Mouse (Mus musculus) thymus, adult 2 months (tissue): Measurements from ENCODE around the gene Tfrc. TPM values are rescaled to one million over a fixed set of nuclear protein-coding genes. Genes with fewer than 3 reads are reported as not detected.

Source experiments
- DNase-seq: peaks from one replicate; pipeline ENCODE4 v3.0.0; 2021
- H3K27ac ChIP-seq: fragments of 200-500 bp; 2 replicates; pipeline ENCODE4 v1.5.1; 2012; ENCODE audit warnings: low read length, control low read depth; ENCODE audit not compliant: control insufficient read depth, insufficient read depth
- H3K27me3 ChIP-seq: fragments of 200-500 bp; 2 replicates; pipeline ENCODE4 v1.6.1; 2012; ENCODE audit warnings: mild to moderate bottlenecking, low read length, moderate library complexity, mixed read lengths; ENCODE audit not compliant: control insufficient read depth, insufficient read depth
- H3K36me3 ChIP-seq: fragments of 200-500 bp; 2 replicates; pipeline ENCODE4 v1.6.1; 2012; ENCODE audit warnings: mild to moderate bottlenecking, low read length, moderate library complexity; ENCODE audit not compliant: control insufficient read depth, insufficient read depth
- H3K4me1 ChIP-seq: fragments of 200-500 bp; replicated peaks from 2 replicates; pipeline ENCODE4 v1.6.1; 2012; ENCODE audit warnings: low read length; ENCODE audit not compliant: control insufficient read depth, insufficient read depth
- H3K4me3 ChIP-seq: fragments of 200-500 bp; 2 replicates; pipeline ENCODE4 v1.5.1; 2012; ENCODE audit warnings: mild to moderate bottlenecking, low read length, control low read depth, moderate library complexity; ENCODE audit not compliant: control insufficient read depth, insufficient read depth
- CTCF ChIP-seq: fragments of 200-500 bp; IDR thresholded peaks from 2 replicates; pipeline ENCODE4 v1.5.1; 2012; ENCODE audit warnings: mild to moderate bottlenecking, control low read depth, low read length, moderate library complexity, borderline replicate concordance; ENCODE audit not compliant: control insufficient read depth, poor library complexity, insufficient read depth; ENCODE audit errors: extremely low read depth
- POLR2A ChIP-seq: fragments of 200-500 bp; IDR thresholded peaks from 2 replicates; pipeline ENCODE4 v1.6.1; 2012; ENCODE audit warnings: mild to moderate bottlenecking, low read length, control low read depth, moderate library complexity; ENCODE audit not compliant: control insufficient read depth, poor library complexity, insufficient read depth; ENCODE audit errors: extremely low read depth
- WGBS: fragments of 180-500 bp; shearing (Covaris S2); methylation state at CpG from one replicate; pipeline ENCODE4 v1.1.7; 2018; 5-methylcytosine and 5-hydroxymethylcytosine counted together
- polyA plus RNA-seq: library from polyadenylated mRNA; depleted of rRNA; stranded (reverse); fragments of >200 nt; gene quantifications from 2 replicates; pipeline ENCODE4 v1.2.3, GENCODE M21; 2012

Gene Tfrc
- polyA plus RNA-seq, 1 experiment: 14.2 TPM

- peaks cover 41% of the 10 kb centered on the region for H3K4me1 ChIP-seq
- DNase-seq: no peak
- peak overlapping the region; percentile 88 for H3K4me3 ChIP-seq
- no peaks in the 10 kb centered on the region for H3K36me3 ChIP-seq
- TF ChIP-seq CTCF (no peak), POLR2A (no peak)
- H3K27ac ChIP-seq: no peak overlapping the region
- 84% methylated on average over 9 of the region's 9 CpGs for WGBS
- no peaks in the 10 kb centered on the region for H3K27me3 ChIP-seq
Observed at GRCm38 (mm10) chr16:32646014-32646413, 37.3 kb downstream of the Tfrc start.

- no peak overlapping the region for H3K4me3 ChIP-seq
- H3K36me3 ChIP-seq: no peaks in the 10 kb centered on the region
- TF ChIP-seq CTCF: no peak
- no peak for TF ChIP-seq POLR2A
- H3K4me1 ChIP-seq: peaks cover 44% of the 10 kb centered on the region
- no peak overlapping the region for H3K27ac ChIP-seq
- DNase-seq: no peak
- no peaks in the 10 kb centered on the region for H3K27me3 ChIP-seq
Observed at GRCm38 (mm10) chr16:32647712-32648111, 39.0 kb downstream of the Tfrc start.

GRCm38 (mm10) chr16:32650461-32650860 is 41.7 kb downstream of the Tfrc start:
- no peak for DNase-seq
- no peak overlapping the region for H3K4me3 ChIP-seq
- no peaks in the 10 kb centered on the region for H3K36me3 ChIP-seq
- no peak for TF ChIP-seq CTCF
- no peak for TF ChIP-seq POLR2A
- H3K4me1 ChIP-seq: peaks cover 43% of the 10 kb centered on the region
- no peaks in the 10 kb centered on the region for H3K27me3 ChIP-seq
- peak overlapping the region; percentile 97 for H3K27ac ChIP-seq

GRCm38 (mm10) chr16:32650974-32651618 is 42.4 kb downstream of the Tfrc start:
- peak overlapping the region; percentile 15; the same call in 1 of the 2 replicates for H3K4me3 ChIP-seq
- no peaks in the 10 kb centered on the region for H3K27me3 ChIP-seq
- TF ChIP-seq CTCF (no peak), POLR2A (no peak)
- 6% methylated on average over 5 of the region's 5 CpGs for WGBS
- peaks cover 39% of the 10 kb centered on the region for H3K4me1 ChIP-seq
- peak overlapping the region; percentile 97 for H3K27ac ChIP-seq
- H3K36me3 ChIP-seq: no peaks in the 10 kb centered on the region
- peak; percentile 68 for DNase-seq

- Histone ChIP-seq H3K36me3 (no peaks in the 10 kb centered on the region), H3K27me3 (no peaks in the 10 kb centered on the region), H3K4me3 (no peak overlapping the region), H3K4me1 (peaks cover 47% of the 10 kb centered on the region), H3K27ac (no peak overlapping the region)
- no peak for TF ChIP-seq CTCF
- no peak for TF ChIP-seq POLR2A
- no peak for DNase-seq
- 97% methylated on average over 6 of the region's 6 CpGs for WGBS
Observed at GRCm38 (mm10) chr16:32654071-32654733, 45.5 kb downstream of the Tfrc start.

- no peak overlapping the region for H3K27ac ChIP-seq
- no peak for DNase-seq
Observed at GRCm38 (mm10) chr16:32655534-32655933, 46.8 kb downstream of the Tfrc start.

GRCm38 (mm10) chr16:32656321-32656720 is 47.6 kb downstream of the Tfrc start:
- no peak for DNase-seq
- Histone ChIP-seq H3K36me3 (no peaks in the 10 kb centered on the region), H3K4me1 (peaks cover 58% of the 10 kb centered on the region), H3K27ac (no peak overlapping the region), H3K27me3 (no peaks in the 10 kb centered on the region), H3K4me3 (no peak overlapping the region)
- 92% methylated on average over 8 of the region's 8 CpGs for WGBS
- no peak for TF ChIP-seq POLR2A
- no peak for TF ChIP-seq CTCF

More at GRCm38 (mm10) chr16:32655534-32655933, 46.8 kb downstream of the Tfrc start:
- TF ChIP-seq POLR2A (no peak), CTCF (no peak)
- 94% methylated on average over 4 of the region's 4 CpGs for WGBS
- Histone ChIP-seq H3K27me3 (no peaks in the 10 kb centered on the region), H3K36me3 (no peaks in the 10 kb centered on the region), H3K4me3 (no peak overlapping the region), H3K4me1 (peaks cover 55% of the 10 kb centered on the region)
